Mouse (Mus musculus): ENCODE results near the gene Senp6.

DNA sequence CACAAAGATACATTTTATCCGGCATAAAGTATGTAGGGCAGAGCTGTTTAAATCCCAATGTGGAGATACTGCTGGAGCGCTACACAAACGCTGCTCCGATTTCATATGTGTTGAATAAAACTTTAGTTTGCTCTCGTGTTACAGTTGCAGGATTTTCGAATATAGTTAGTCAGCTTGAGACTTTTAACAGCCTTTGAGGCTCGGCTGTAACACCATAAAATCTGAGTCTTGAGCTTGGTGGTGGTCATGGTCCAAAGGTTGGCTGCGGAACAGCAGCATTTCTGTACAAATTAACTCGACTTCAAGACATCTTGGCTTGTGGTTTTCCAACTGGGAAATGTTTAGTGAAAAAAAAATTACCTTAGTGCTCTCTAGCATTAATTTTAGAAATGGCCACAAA, 99.0 kb downstream of the Senp6 start:
- no peak for TF ChIP-seq CTCF (IDR thresholded peaks at IDR 0.05; ENCODE audit: low read depth)
- no peak for TF ChIP-seq EP300 (IDR thresholded peaks at IDR 0.05; ENCODE audit: low read depth)

Measured in liver, embryonic 14.5 days (tissue).